Mouse (Mus musculus) ES-E14 (cell line): ENCODE data around the gene Krtap26-1.

Source experiments
- CHD2 ChIP-seq: IDR thresholded peaks from 2 replicates; pipeline ENCODE4 v1.6.1; 2014; ENCODE audit warnings: mild to moderate bottlenecking, low read depth, low read length, inconsistent platforms
- HCFC1 ChIP-seq: IDR thresholded peaks from 2 replicates; pipeline ENCODE4 v1.6.1; 2012; ENCODE audit warnings: low read length, inconsistent platforms, borderline replicate concordance; ENCODE audit not compliant: insufficient read depth
- MAFK ChIP-seq: IDR thresholded peaks from 2 replicates; pipeline ENCODE4 v1.6.1; 2014; ENCODE audit warnings: mild to moderate bottlenecking, low read depth, low read length, inconsistent platforms; ENCODE audit not compliant: insufficient read depth
- ZC3H11A ChIP-seq: IDR thresholded peaks from 2 replicates; pipeline ENCODE4 v1.6.1; 2012; ENCODE audit warnings: low read depth, mild to moderate bottlenecking, inconsistent platforms, low read length, borderline replicate concordance
- ZNF384 ChIP-seq: IDR thresholded peaks from 2 replicates; pipeline ENCODE4 v1.6.1; 2012; ENCODE audit warnings: low read depth, low read length, inconsistent platforms

DNA sequence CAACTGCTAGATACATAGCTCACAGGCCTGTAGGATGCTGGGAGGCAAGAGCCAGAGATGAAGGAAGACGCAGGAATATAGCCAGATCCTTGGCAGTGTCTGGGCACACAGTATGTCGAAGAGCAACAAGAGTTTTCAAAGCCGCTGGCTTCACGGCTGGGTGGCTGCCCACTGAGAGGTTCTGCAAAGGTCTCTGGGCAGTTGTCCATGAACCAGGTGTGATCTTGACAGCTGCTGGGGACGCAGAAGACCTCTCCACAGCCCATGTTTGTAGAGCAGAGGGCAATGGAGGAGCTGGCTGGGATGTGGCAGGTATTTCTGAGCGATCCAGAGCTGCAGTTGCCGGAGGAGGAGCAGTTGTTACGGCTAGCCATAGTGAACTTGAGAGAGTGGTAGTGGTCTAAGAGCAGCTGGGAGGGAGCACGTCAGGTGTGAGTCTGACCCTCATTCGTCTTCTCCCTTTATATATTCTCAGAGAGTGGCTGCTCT lies at the start of gene Krtap26-1:
- TF ChIP-seq ZNF384, result no peak
- TF ChIP-seq HCFC1, result no peak
- TF ChIP-seq CHD2, result no peak
- TF ChIP-seq MAFK, result no peak
- no peak for TF ChIP-seq ZC3H11A
